Mouse (Mus musculus) myocyte (in vitro differentiated cells): ENCODE measurements around the gene Nktr.

Source experiments
- CEBPB ChIP-seq: IDR thresholded peaks from 2 replicates; pipeline ENCODE4 v1.6.1; 2011; ENCODE audit warnings: mild to moderate bottlenecking, moderate library complexity; ENCODE audit not compliant: poor library complexity, insufficient read depth, severe bottlenecking
- E2F4 ChIP-seq: IDR thresholded peaks from one replicate; pipeline ENCODE4 v1.6.1; 2011; ENCODE audit warnings: mild to moderate bottlenecking, control low read depth, moderate library complexity; ENCODE audit not compliant: insufficient read depth
- MAX ChIP-seq: IDR thresholded peaks from one replicate; pipeline ENCODE4 v1.6.1; 2011; ENCODE audit warnings: low read depth, mild to moderate bottlenecking, control low read depth
- MYOD1 ChIP-seq, 3 experiments: IDR thresholded peaks; one replicate each; pipeline ENCODE4 v1.6.1; 2011; ENCODE audit warnings: control low read depth in 2 of 3, low read depth in 2 of 3, mild to moderate bottlenecking in 2 of 3, moderate library complexity in 1 of 3; ENCODE audit not compliant: insufficient read length in 2 of 3, control insufficient read depth in 1 of 3
- MYOG ChIP-seq, 3 experiments: IDR thresholded peaks; one replicate each; pipeline ENCODE4 v1.6.1; 2011; ENCODE audit warnings: control low read depth in 2 of 3, low read depth in 2 of 3, mild to moderate bottlenecking in 2 of 3; ENCODE audit not compliant: insufficient read length in 2 of 3, control insufficient read depth in 1 of 3, insufficient read depth in 1 of 3
- POLR2A ChIP-seq: IDR thresholded peaks from one replicate; pipeline ENCODE4 v1.6.1; 2011; ENCODE audit warnings: low read depth, mild to moderate bottlenecking, control low read depth, moderate library complexity; ENCODE audit not compliant: insufficient read length
- POLR2AphosphoS2 ChIP-seq: IDR thresholded peaks from one replicate; pipeline ENCODE4 v1.6.1; 2011; ENCODE audit warnings: low read depth, control low read depth; ENCODE audit not compliant: insufficient read length
- SRF ChIP-seq: IDR thresholded peaks from one replicate; pipeline ENCODE4 v1.6.1; 2011; ENCODE audit warnings: low read depth; ENCODE audit not compliant: control insufficient read depth, insufficient read length
- TCF3 ChIP-seq: IDR thresholded peaks from one replicate; pipeline ENCODE4 v1.6.1; 2011; ENCODE audit warnings: low read depth, control low read depth; ENCODE audit not compliant: insufficient read length
- USF1 ChIP-seq: IDR thresholded peaks from one replicate; pipeline ENCODE4 v1.6.1; 2011; ENCODE audit warnings: low read depth, mild to moderate bottlenecking, control low read depth, moderate library complexity

- TF ChIP-seq POLR2A (no peak), E2F4 (no peak), MAX (no peak), SRF (no peak), TCF3 (no peak), MYOG (IDR thresholded peaks at IDR 0.05; ENCODE audit: control insufficient read depth in 1 of 3, insufficient read depth in 1 of 3, insufficient read length in 2 of 3, low read depth in 2 of 3) (no peak), MYOD1 (IDR thresholded peaks at IDR 0.05; ENCODE audit: control insufficient read depth in 1 of 3, insufficient read length in 2 of 3, low read depth in 2 of 3) (no peak), USF1 (no peak), CEBPB (no peak), POLR2AphosphoS2 (no peak)
Observed at GRCm38 (mm10) chr9:121681191-121681590, 37.8 kb upstream of the Nktr start.
